Mouse (Mus musculus) embryonic facial prominence, embryonic 12.5 days (tissue): Measurements from ENCODE around the gene Cerk. TPM values are rescaled to one million over a fixed set of nuclear protein-coding genes. Genes with fewer than 3 reads are reported as not detected.

Experiments
- ATAC-seq: fragments of 200-750 bp; cut with Nextera tagmentation; 2 replicates; pipeline ENCODE4 v1.8.0; 2017; ENCODE audit not compliant: insufficient number of reproducible peaks, insufficient read depth, low FRiP score, low TSS enrichment
- H3K27ac ChIP-seq: fragments of 300-500 bp; sonication (generic); 2 replicates; pipeline ENCODE4 v1.5.1; 2016; ENCODE audit warnings: mild to moderate bottlenecking
- H3K27me3 ChIP-seq: fragments of 300-500 bp; sonication (generic); 2 replicates; pipeline ENCODE4 v1.6.1; 2016; ENCODE audit warnings: mild to moderate bottlenecking, moderate library complexity
- H3K36me3 ChIP-seq: fragments of 300-500 bp; sonication (generic); 2 replicates; pipeline ENCODE4 v1.6.1; 2016; ENCODE audit warnings: mild to moderate bottlenecking
- H3K4me1 ChIP-seq: fragments of 300-500 bp; sonication (generic); 2 replicates; pipeline ENCODE4 v1.6.1; 2016
- H3K4me2 ChIP-seq: fragments of 300-500 bp; sonication (generic); replicated peaks from 2 replicates; pipeline ENCODE4 v1.6.1; 2016; ENCODE audit warnings: mild to moderate bottlenecking, moderate library complexity
- H3K4me3 ChIP-seq: fragments of 300-500 bp; sonication (generic); 2 replicates; pipeline ENCODE4 v1.5.1; 2016; ENCODE audit warnings: mild to moderate bottlenecking
- H3K9ac ChIP-seq: fragments of 300-500 bp; sonication (generic); 2 replicates; pipeline ENCODE4 v1.6.1; 2016; ENCODE audit warnings: mild to moderate bottlenecking, moderate library complexity
- H3K9me3 ChIP-seq: fragments of 300-500 bp; sonication (generic); 2 replicates; pipeline ENCODE4 v1.6.1; 2016; ENCODE audit warnings: mild to moderate bottlenecking, moderate library complexity
- WGBS: fragments of 180-500 bp; shearing (Covaris S2); methylation state at CpG from one replicate; pipeline ENCODE4 v1.1.7; 2016; 5-methylcytosine and 5-hydroxymethylcytosine counted together
- polyA plus RNA-seq: library from polyadenylated mRNA; unstranded; fragments of >200 nt; fragmentation: Nextera tagmentation; extraction: Ambion mirVana; gene quantifications from 2 replicates; pipeline ENCODE4 v1.2.1, GENCODE M21; 2016

The Cerk gene
- polyA plus RNA-seq, 1 experiment from 2014 or later = 20.5 TPM

DNA sequence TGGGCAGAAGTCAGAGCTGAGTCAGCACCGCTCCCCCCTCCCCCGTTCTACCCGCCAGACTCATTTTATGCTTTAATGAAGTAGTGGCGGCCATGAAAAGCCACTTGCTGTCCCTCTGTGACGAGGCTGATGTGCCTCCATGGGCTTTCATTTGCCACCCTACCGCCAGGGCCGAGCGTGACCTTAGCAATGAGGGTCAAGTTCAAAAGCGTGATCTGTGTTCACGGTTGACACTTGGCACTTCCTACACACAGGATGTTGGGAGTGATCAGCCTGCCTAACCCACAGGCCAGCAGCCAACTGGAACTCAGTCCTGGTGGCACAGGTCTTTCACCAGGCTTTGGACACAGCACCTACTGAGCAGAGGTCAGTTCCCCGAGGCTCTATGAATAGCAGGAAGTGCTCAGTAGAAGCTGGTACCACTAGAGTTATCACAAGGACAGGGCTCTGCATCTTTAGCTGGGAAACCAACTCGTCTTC is 32.4 kb downstream of the Cerk start:
- no peak overlapping the region for H3K9ac ChIP-seq
- no peak overlapping the region for H3K27ac ChIP-seq
- WGBS = 86% methylated on average over 12 of the region's 12 CpGs
- no peaks in the 10 kb centered on the region for H3K9me3 ChIP-seq
- no peak overlapping the region for H3K4me2 ChIP-seq
- no peaks in the 10 kb centered on the region for H3K4me1 ChIP-seq
- no peak overlapping the region for H3K4me3 ChIP-seq
- H3K36me3 ChIP-seq = peaks cover 53% of the 10 kb centered on the region
- H3K27me3 ChIP-seq = no peaks in the 10 kb centered on the region
- ATAC-seq = no peak

DNA sequence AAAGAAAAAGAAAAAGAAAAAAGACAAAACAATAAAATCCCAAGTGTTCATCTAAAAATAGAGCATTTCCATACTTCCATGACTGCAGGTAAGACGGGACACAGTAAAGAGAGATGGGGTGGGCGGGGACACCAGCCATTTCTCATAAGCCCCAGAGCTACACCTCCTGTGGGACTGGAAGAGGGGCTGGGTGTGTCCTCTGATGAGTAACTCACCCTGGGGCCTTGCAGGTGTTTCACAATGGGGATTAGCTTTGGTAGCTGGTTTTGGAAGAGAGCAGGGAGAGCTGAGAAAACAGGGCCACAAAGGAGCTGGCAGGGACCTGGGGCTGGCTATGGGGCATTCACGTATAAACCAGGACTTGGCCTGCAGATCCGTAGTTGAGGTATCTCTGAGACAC is 35.3 kb downstream of the Cerk start:
- no peaks in the 10 kb centered on the region for H3K9me3 ChIP-seq
- no peak for ATAC-seq
- WGBS = 63% methylated on average over 4 of the region's 4 CpGs
- no peak overlapping the region for H3K4me3 ChIP-seq
- peaks cover 64% of the 10 kb centered on the region for H3K36me3 ChIP-seq
- no peak overlapping the region for H3K9ac ChIP-seq
- H3K4me1 ChIP-seq = no peaks in the 10 kb centered on the region
- H3K4me2 ChIP-seq = no peak overlapping the region
- no peaks in the 10 kb centered on the region for H3K27me3 ChIP-seq
- no peak overlapping the region for H3K27ac ChIP-seq

DNA sequence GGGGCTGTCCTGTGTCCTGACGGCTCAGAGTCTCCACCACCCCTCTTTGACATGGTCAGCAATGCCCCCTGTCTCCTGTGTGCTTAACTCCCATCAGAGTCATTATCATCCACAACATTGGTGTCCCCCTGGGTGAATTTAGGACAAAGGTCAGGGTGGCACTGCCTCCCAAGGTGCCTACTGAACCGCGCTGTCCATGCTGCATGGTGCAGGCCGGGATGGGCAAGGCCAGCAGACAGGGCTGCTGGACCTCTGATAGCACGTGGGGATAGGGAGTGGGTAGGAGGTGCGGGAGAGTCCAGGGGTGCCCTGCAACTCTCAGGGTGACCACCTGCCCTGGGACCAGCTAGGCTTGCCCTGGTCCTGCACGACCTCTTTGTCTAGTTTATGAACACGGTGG is 39.0 kb downstream of the Cerk start:
- Histone ChIP-seq H3K9me3 (no peaks in the 10 kb centered on the region), H3K4me1 (no peaks in the 10 kb centered on the region), H3K4me2 (no peak overlapping the region), H3K9ac (no peak overlapping the region), H3K4me3 (no peak overlapping the region), H3K27me3 (no peaks in the 10 kb centered on the region), H3K36me3 (peaks cover 62% of the 10 kb centered on the region), H3K27ac (no peak overlapping the region)
- ATAC-seq = no peak
- 91% methylated on average over 8 of the region's 8 CpGs for WGBS

DNA sequence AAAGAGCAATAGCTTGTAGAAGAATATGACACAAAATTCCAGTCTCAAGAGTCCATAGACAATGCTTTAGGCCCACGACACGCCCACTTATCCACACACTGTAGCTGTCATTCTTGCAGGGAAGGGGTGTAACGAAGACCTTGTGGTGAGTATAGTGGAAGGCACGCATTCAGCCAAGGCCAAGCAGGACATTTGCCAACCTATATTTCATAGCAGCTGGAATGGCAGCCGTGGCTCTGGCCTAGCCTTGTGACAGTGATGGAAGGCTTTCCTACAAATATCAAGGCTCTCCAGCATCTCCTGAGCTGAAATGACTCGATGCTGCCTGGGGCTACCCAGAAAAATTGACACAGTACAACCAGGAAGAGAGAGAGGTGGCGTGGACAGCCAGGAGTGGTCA is 40.9 kb downstream of the Cerk start:
- Histone ChIP-seq H3K4me3 (no peak overlapping the region), H3K27ac (no peak overlapping the region), H3K4me1 (no peaks in the 10 kb centered on the region), H3K36me3 (peaks cover 58% of the 10 kb centered on the region), H3K27me3 (no peaks in the 10 kb centered on the region), H3K9ac (no peak overlapping the region), H3K9me3 (no peaks in the 10 kb centered on the region), H3K4me2 (no peak overlapping the region)
- 85% methylated on average over 7 of the region's 7 CpGs for WGBS
- ATAC-seq = no peak

DNA sequence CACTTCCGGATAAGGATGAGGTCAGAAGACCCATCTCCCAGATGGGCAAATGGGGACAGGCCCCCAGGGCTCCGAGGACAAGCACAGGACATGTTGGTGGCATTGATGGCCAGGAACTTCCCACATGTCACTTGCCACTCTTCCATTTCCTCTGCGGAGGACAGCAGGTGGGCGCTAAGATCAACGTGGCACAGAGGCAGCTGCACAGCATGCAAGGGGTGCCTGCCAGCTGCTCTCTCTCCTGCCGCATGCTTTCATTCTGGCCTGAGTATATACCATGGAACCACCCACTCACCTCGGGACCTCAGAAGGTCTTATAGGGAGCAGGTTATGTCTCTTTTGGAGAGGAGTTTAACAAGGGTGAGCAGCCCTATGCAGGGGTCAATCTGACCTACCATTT is 41.4 kb downstream of the Cerk start:
- Histone ChIP-seq H3K4me3 (no peak overlapping the region), H3K4me1 (no peaks in the 10 kb centered on the region), H3K9me3 (no peaks in the 10 kb centered on the region), H3K27me3 (no peaks in the 10 kb centered on the region), H3K36me3 (peaks cover 58% of the 10 kb centered on the region), H3K9ac (no peak overlapping the region), H3K4me2 (no peak overlapping the region), H3K27ac (no peak overlapping the region)
- ATAC-seq = no peak
- 81% methylated on average over 7 of the region's 7 CpGs for WGBS

DNA sequence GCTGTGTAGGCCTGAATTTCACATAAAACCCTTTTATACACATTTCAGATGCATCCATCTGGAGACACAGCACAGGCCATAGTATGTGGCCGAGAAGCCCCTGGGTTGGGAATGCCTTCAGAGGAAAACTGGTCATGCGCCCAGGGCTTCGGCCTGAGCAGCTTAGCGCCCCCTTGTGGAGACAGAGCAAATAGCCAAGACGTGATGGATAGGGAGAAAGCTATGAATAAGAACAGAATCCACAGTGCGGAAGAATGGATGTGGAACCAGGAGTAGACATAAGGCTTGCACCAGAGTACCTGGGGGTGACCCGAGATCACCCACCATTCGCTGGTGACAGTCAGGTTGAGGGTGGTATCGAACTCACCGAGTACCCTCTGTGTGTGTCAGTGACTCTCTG is 45.6 kb downstream of the Cerk start:
- Histone ChIP-seq H3K4me2 (no peak overlapping the region), H3K9ac (no peak overlapping the region), H3K9me3 (no peaks in the 10 kb centered on the region), H3K4me1 (no peaks in the 10 kb centered on the region), H3K27me3 (no peaks in the 10 kb centered on the region), H3K36me3 (peaks cover 35% of the 10 kb centered on the region), H3K4me3 (no peak overlapping the region), H3K27ac (no peak overlapping the region)
- ATAC-seq = no peak
- WGBS = 35% methylated on average over 10 of the region's 10 CpGs

DNA sequence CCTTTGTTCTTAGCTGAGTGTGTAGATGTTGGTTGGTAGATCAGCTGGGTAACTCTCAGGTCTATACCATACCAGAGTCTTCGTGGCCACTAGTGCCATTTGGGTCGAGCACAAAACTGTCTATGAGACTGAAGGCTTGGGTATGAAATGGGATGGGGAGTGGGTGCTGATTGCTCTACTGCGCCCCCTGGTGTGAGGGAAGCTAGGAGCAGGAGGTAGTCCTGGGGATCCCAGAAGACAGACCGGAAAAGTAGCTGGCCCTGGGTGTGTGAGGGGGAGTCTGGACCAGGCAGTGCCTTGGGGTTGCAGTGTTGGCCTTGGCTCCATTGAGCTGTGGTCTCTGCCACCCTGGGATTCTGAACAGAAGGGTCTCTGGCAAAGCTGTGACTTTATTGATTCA is 48.3 kb downstream of the Cerk start:
- H3K4me3 ChIP-seq = no peak overlapping the region
- H3K4me2 ChIP-seq = no peak overlapping the region
- no peaks in the 10 kb centered on the region for H3K9me3 ChIP-seq
- H3K9ac ChIP-seq = no peak overlapping the region
- peaks cover 42% of the 10 kb centered on the region for H3K36me3 ChIP-seq
- no peaks in the 10 kb centered on the region for H3K27me3 ChIP-seq
- H3K27ac ChIP-seq = no peak overlapping the region
- ATAC-seq = no peak
- H3K4me1 ChIP-seq = no peaks in the 10 kb centered on the region
- 62% methylated on average over 4 of the region's 4 CpGs for WGBS

DNA sequence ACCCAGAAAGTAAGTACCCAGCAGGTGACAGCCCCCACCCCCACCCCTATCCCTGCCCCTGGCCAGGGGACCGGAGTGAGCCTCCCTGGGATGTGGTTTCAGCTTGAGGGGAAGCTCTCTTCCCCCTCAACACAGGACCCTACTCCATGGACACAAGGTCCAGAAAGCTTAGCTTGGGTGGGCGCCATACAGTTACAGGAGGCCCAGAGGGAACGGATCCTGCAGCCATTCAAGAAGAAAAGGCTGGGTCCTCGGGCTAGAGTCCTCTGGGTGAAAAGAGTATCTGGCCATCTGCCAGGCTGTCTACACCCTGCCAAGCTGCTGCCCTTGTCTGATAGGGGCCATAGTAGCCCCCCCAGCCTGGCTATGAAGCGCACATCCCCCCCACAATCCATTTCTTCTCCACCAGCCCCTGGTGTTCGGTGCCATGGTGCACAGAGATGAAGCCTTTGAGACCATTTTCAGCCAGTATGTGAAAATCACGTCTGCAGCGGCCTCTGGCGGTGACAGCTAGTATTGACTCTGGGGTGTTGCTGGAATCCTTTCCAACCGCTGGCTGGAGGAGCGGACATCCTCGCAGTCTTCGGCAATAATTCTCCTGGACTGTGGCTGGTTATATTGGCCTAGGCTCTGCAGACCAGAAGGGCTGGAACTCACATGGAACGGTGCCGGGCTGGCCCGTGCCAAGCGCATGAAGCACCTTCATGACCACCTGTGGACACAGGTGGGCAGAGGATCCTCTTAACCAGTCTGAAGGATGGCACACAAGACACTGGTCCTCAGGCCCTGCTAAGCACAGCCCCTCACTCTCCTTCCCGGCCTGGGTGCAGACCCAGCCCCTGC is 50.8 kb downstream of the Cerk start:
- H3K4me2 ChIP-seq = no peak overlapping the region
- peaks cover 51% of the 10 kb centered on the region for H3K36me3 ChIP-seq
- no peak overlapping the region for H3K4me3 ChIP-seq
- H3K9ac ChIP-seq = no peak overlapping the region
- H3K4me1 ChIP-seq = no peaks in the 10 kb centered on the region
- 0 out of 2 replicates have a peak, but pooled peaks have one; percentile 6 for ATAC-seq
- 49% methylated on average over 18 of the region's 18 CpGs for WGBS
- H3K27me3 ChIP-seq = no peaks in the 10 kb centered on the region
- H3K9me3 ChIP-seq = no peaks in the 10 kb centered on the region
- no peak overlapping the region for H3K27ac ChIP-seq

DNA sequence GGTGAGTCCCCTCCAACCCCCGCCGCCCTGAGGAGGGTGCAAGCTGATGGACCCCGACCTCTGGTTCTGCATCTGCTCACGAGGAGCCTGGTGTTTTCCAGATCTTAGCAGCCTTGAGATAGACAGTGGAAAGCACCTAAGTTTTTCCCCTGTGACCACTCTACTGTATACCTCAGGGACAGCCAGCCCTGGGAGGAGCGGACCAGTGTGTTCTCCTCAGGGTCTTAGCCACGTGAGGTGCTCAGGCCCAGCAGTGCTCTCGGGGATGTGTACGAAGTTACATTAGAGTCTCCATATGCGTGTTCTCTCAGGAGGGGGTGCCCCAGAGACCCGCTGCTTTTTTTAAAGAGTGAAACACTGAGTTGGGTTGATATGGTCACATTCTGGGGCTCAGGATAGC is 55.3 kb downstream of the Cerk start:
- no peaks in the 10 kb centered on the region for H3K9me3 ChIP-seq
- no peak overlapping the region for H3K9ac ChIP-seq
- H3K27me3 ChIP-seq = no peaks in the 10 kb centered on the region
- peaks cover 77% of the 10 kb centered on the region for H3K36me3 ChIP-seq
- no peak for ATAC-seq
- WGBS = 93% methylated on average over 10 of the region's 10 CpGs
- no peak overlapping the region for H3K4me2 ChIP-seq
- no peak overlapping the region for H3K27ac ChIP-seq
- H3K4me3 ChIP-seq = no peak overlapping the region
- H3K4me1 ChIP-seq = no peaks in the 10 kb centered on the region

DNA sequence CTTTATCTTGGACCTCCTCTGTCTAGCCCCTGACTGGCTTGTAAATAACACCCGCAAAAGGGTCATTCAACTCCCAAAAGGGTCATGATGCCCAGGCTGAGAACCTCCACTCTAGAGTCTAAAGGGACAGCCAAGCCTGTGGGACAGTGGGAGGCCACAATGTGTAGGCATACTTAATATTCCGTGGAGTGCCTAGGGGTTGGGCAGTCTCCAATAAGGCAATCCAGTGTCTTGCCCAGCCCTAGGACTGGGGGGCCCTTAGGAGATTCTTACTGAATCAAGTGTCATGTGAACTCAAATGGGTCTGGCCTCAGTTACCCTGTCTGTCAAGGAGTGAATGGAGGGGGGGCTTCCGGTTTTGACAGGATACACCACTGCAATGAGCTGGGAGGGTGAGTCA is 56.9 kb downstream of the Cerk start:
- Histone ChIP-seq H3K27me3 (no peaks in the 10 kb centered on the region), H3K9me3 (no peaks in the 10 kb centered on the region), H3K36me3 (peaks cover 69% of the 10 kb centered on the region), H3K4me1 (0 out of 2 replicates have a peak, but pooled peaks cover 2% of the 10 kb centered on the region), H3K27ac (no peak overlapping the region), H3K9ac (no peak overlapping the region), H3K4me3 (no peak overlapping the region), H3K4me2 (no peak overlapping the region)
- WGBS = 96% methylated on average over 3 of the region's 3 CpGs
- ATAC-seq = no peak

DNA sequence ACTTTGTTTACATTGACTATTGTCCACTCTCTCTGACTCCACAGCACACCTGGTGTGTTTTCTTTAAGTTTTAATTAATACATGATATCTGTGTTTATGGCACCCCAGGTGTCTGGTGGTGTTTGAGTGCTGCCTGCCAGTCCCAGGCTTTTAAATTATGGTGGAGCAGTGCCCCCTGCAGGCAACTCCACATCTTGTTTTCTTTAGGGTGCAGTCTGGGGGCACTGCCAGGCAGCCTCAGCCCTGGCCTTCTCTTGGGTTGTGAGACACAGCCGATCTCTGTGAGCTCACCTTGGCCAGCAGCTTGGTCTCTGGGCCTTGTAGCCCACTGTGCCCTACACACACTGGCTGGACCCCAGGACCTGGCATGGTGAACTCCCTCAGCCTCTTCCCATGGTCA is 61.6 kb downstream of the Cerk start:
- Histone ChIP-seq H3K9me3 (no peaks in the 10 kb centered on the region), H3K36me3 (peaks cover 57% of the 10 kb centered on the region), H3K4me1 (0 out of 2 replicates have a peak, but pooled peaks cover 2% of the 10 kb centered on the region), H3K27ac (no peak overlapping the region), H3K4me3 (no peak overlapping the region), H3K4me2 (no peak overlapping the region), H3K9ac (no peak overlapping the region), H3K27me3 (no peaks in the 10 kb centered on the region)
- 58% methylated on average over 1 of the region's 1 CpGs for WGBS
- no peak for ATAC-seq

DNA sequence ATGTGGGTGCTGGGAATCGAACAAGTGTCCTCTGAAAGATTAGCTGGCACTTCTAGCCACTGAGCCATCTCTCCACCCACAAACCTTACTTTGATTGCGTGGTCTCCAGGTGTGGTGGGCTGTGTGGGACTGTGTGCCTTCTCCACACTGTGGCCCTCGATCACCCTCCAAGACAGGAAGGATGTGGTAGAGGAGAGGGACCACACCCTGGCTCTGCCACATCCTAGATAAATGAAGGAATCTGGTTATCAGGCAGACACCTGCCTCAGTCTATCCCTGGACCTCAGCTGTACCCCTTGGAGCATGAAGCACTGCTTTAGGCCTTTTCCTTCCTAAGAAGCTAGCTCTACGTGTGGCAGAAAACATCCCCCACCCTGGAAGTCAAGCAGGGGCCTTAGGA is 62.5 kb downstream of the Cerk start:
- WGBS = 89% methylated on average over 4 of the region's 4 CpGs
- Histone ChIP-seq H3K4me3 (no peak overlapping the region), H3K9ac (no peak overlapping the region), H3K4me1 (0 out of 2 replicates have a peak, but pooled peaks cover 2% of the 10 kb centered on the region), H3K9me3 (no peaks in the 10 kb centered on the region), H3K27me3 (no peaks in the 10 kb centered on the region), H3K27ac (no peak overlapping the region), H3K36me3 (peaks cover 53% of the 10 kb centered on the region), H3K4me2 (no peak overlapping the region)
- no peak for ATAC-seq
